In genomic region chr8:64791250-64791881, GRCm38 (mm10) we compare ENCODE assay signal across 25 mouse cellular contexts. TPM values are rescaled to one million over a fixed set of nuclear protein-coding genes. Genes with fewer than 3 reads are reported as not detected.
DNase-seq lines count a peak whose midpoint lies in the region; ATAC-seq and TF ChIP-seq lines count a peak whose summit lies in the region.
"Had no signal": no experiment of that assay in that cellular context is flagged by ENCODE, and none has a peak within 500 bp of the region (broad histone marks: within the 10 kb centered on the region; RNA-seq: fewer than 3 reads in every experiment).

No protein-coding gene starts in this region.

- WGBS in liver, adult 2 months, result 82% methylated on average over 4 of the region's 4 CpGs
- 65% methylated on average over 4 of the region's 4 CpGs for WGBS in liver, embryonic 12.5 days (ENCODE audit: insufficient replicate concordance)
- 57% methylated on average over 4 of the region's 4 CpGs for WGBS in intestine, postnatal 0 days
- 27% methylated on average over 4 of the region's 4 CpGs for WGBS in small intestine, adult 2 months

- H3K4me2 ChIP-seq in liver, embryonic 12.5 days, result no peak overlapping the region
- H3K4me2 ChIP-seq in intestine, postnatal 0 days (replicated peaks; ENCODE audit: low read depth), result no peak overlapping the region
- H3K4me2 ChIP-seq: embryonic facial prominence, embryonic 15.5 days; forebrain, embryonic 15.5 days; hindbrain, embryonic 13.5 days had no signal

- no peak overlapping the region for H3K4me3 ChIP-seq in liver, adult 2 months (ENCODE audit: insufficient read depth, low read depth, low read length)
- no peak overlapping the region for H3K4me3 ChIP-seq in liver, embryonic 12.5 days
- no peak overlapping the region for H3K4me3 ChIP-seq in intestine, postnatal 0 days (ENCODE audit: low read depth, low read length)
- no peak overlapping the region for H3K4me3 ChIP-seq in small intestine, adult 2 months (ENCODE audit: low read depth, low read length)
- H3K4me3 ChIP-seq: embryonic facial prominence, embryonic 15.5 days; erythroblast, embryonic 14.5 days; forebrain, embryonic 15.5 days; heart, embryonic 10.5 days; hindbrain, embryonic 13.5 days had no signal

- DNase-seq in adrenal gland, postnatal 10 days, result peak; percentile 23
- DNase-seq in adrenal gland, adult 2 months, result no peak
- DNase-seq in liver, adult 2 months (ENCODE audit: extremely low read depth, low read depth, low spot score), result no peak
- DNase-seq in embryo, embryonic 10.5 days (ENCODE audit: low spot score), result no peak
- DNase-seq: adrenal gland, postnatal 25 days; B cell, adult 2 months; cerebellum, adult 2 months; cerebellum, postnatal 10 days; embryo, embryonic 11 days; gastrocnemius, postnatal 36 days; heart, adult 18-20 months; heart, postnatal 10 days had no signal

- H3K9ac ChIP-seq in liver, adult 2 months (ENCODE audit: low read depth, low read length), result no peak overlapping the region
- H3K9ac ChIP-seq in liver, embryonic 12.5 days, result no peak overlapping the region
- no peak overlapping the region for H3K9ac ChIP-seq in intestine, postnatal 0 days (ENCODE audit: low read depth, low read length)
- H3K9ac ChIP-seq: embryonic facial prominence, embryonic 15.5 days; forebrain, embryonic 15.5 days; hindbrain, embryonic 13.5 days had no signal

- TF ChIP-seq CTCF in liver, adult 2 months (IDR thresholded peaks at IDR 0.05; ENCODE audit: low read depth, low read length), result no peak
- TF ChIP-seq CTCF in intestine, postnatal 0 days (IDR thresholded peaks at IDR 0.05; ENCODE audit: low read depth), result no peak
- TF ChIP-seq CTCF in small intestine, adult 2 months (IDR thresholded peaks at IDR 0.05; ENCODE audit: extremely low read depth, insufficient read length, insufficient replicate concordance, low read depth, low read length), result no peak

- no peak for TF ChIP-seq POLR2A in liver, adult 2 months (IDR thresholded peaks at IDR 0.05; ENCODE audit: extremely low read depth, insufficient read depth, low read length)
- no peak for TF ChIP-seq POLR2A in small intestine, adult 2 months (IDR thresholded peaks at IDR 0.05; ENCODE audit: low read depth, low read length)

- no peaks in the 10 kb centered on the region for H3K36me3 ChIP-seq in liver, adult 2 months (ENCODE audit: control insufficient read depth, insufficient read depth, low read length)
- H3K36me3 ChIP-seq in liver, embryonic 12.5 days, result no peaks in the 10 kb centered on the region
- H3K36me3 ChIP-seq in intestine, postnatal 0 days (ENCODE audit: control insufficient read depth, insufficient read depth), result no peaks in the 10 kb centered on the region
- H3K36me3 ChIP-seq in small intestine, adult 2 months (ENCODE audit: control insufficient read depth, insufficient read depth, low read length), result no peaks in the 10 kb centered on the region
- H3K36me3 ChIP-seq: embryonic facial prominence, embryonic 15.5 days; forebrain, embryonic 15.5 days; heart, embryonic 10.5 days; hindbrain, embryonic 13.5 days had no signal

- no peak for ATAC-seq in liver, embryonic 12.5 days
- peak; percentile 55; the same call in 1 of the 2 replicates for ATAC-seq in intestine, postnatal 0 days
- ATAC-seq in erythroid progenitor cell, adult 5-6 weeks (replicated peaks; ENCODE audit: low FRiP score, poor library complexity, severe bottlenecking), result no peak
- ATAC-seq: activated CD4-positive, CD25-positive, alpha-beta regulatory T cell, adult 4 months; CD4-positive, CD25-positive, alpha-beta regulatory T cell, adult 4 months; forebrain, embryonic 15.5 days; hindbrain, postnatal 0 days had no signal

- H3K27me3 ChIP-seq in liver, adult 2 months (ENCODE audit: control insufficient read depth, insufficient read depth, low read length), result no peaks in the 10 kb centered on the region
- no peaks in the 10 kb centered on the region for H3K27me3 ChIP-seq in liver, embryonic 12.5 days (replicated peaks)
- no peaks in the 10 kb centered on the region for H3K27me3 ChIP-seq in intestine, postnatal 0 days (replicated peaks; ENCODE audit: control insufficient read depth, insufficient read depth, low read length)
- H3K27me3 ChIP-seq in small intestine, adult 2 months (ENCODE audit: control insufficient read depth, insufficient read depth, low read length), result no peaks in the 10 kb centered on the region
- H3K27me3 ChIP-seq: embryonic facial prominence, embryonic 15.5 days; forebrain, embryonic 15.5 days; hindbrain, embryonic 13.5 days had no signal

- H3K4me1 ChIP-seq in liver, adult 2 months (ENCODE audit: control insufficient read depth, insufficient read depth, low read length), result peaks cover 12% of the 10 kb centered on the region
- peaks cover 17% of the 10 kb centered on the region for H3K4me1 ChIP-seq in liver, embryonic 12.5 days
- no peaks in the 10 kb centered on the region for H3K4me1 ChIP-seq in intestine, postnatal 0 days (replicated peaks; ENCODE audit: control insufficient read depth, insufficient read depth, low read length)
- peaks cover 21% of the 10 kb centered on the region for H3K4me1 ChIP-seq in small intestine, adult 2 months (ENCODE audit: control insufficient read depth, insufficient read depth, insufficient read length, low read length)
- H3K4me1 ChIP-seq: embryonic facial prominence, embryonic 15.5 days; forebrain, embryonic 15.5 days; heart, embryonic 10.5 days had no signal

- peaks cover 19% of the 10 kb centered on the region; the same call in 1 of the 2 replicates for H3K79me2 ChIP-seq in liver, adult 2 months (ENCODE audit: control insufficient read depth, insufficient read depth, low read length)

- no peaks in the 10 kb centered on the region for H3K9me3 ChIP-seq in liver, embryonic 12.5 days (replicated peaks)
- no peaks in the 10 kb centered on the region for H3K9me3 ChIP-seq in intestine, postnatal 0 days (ENCODE audit: control insufficient read depth)
- H3K9me3 ChIP-seq: embryonic facial prominence, embryonic 15.5 days; forebrain, embryonic 15.5 days; G1E; heart, embryonic 10.5 days; hindbrain, embryonic 13.5 days had no signal

- H3K27ac ChIP-seq in liver, adult 2 months (replicated peaks; ENCODE audit: insufficient read depth, low read depth, low read length), result peak overlapping the region; percentile 82
- H3K27ac ChIP-seq in liver, embryonic 12.5 days, result no peak overlapping the region
- no peak overlapping the region for H3K27ac ChIP-seq in intestine, postnatal 0 days (ENCODE audit: low read depth, low read length)
- H3K27ac ChIP-seq in small intestine, adult 2 months (ENCODE audit: insufficient read depth, low read depth, low read length), result peak overlapping the region; percentile 33; the same call in 1 of the 2 replicates
- H3K27ac ChIP-seq: embryonic facial prominence, embryonic 15.5 days; forebrain, embryonic 15.5 days; heart, embryonic 10.5 days; hindbrain, embryonic 13.5 days; hindbrain, postnatal 0 days had no signal

RNA-seq across cellular contexts. Expression of gene Msmo1, which starts 57.8 kb away (rescaled TPM):
- total RNA-seq in adrenal gland, postnatal 10 days (2021), result 10 to 100 TPM; 29.4 to 57.0 TPM
- total RNA-seq in adrenal gland, adult 2 months (2021), result 100 to 1,000 TPM; 213 to 344 TPM
- polyA plus RNA-seq in adrenal gland, adult 2 months (2012; rRNA removed), result 19.4 and 34.0 TPM in 2 replicates
- 262 and 352 TPM in 2 replicates for total RNA-seq in liver, adult 2 months (2014; rRNA removed)
- 84.3 and 87.0 TPM in 2 replicates for polyA plus RNA-seq in liver, adult 2 months (2012; rRNA removed)
- 122 and 135 TPM in 2 replicates for polyA plus RNA-seq in liver, embryonic 12.5 days (2016; fragmentation: Nextera tagmentation; extraction: Ambion mirVana)
- 78.7 and 87.4 TPM in 2 replicates for polyA plus RNA-seq in intestine, postnatal 0 days (2015; fragmentation: Nextera tagmentation; extraction: Ambion mirVana)
- polyA plus RNA-seq in small intestine, adult 2 months (2012; rRNA removed), result 3.3 and 6.3 TPM in 2 replicates
- total RNA-seq in erythroid progenitor cell, adult 5-6 weeks (2015; ENCODE audit: low replicate concordance), result 19.3 and 24.1 TPM in 2 replicates
- total RNA-seq in erythroid progenitor cell, adult 5-6 weeks (2017; ENCODE audit: low replicate concordance), result 7.9 and 9.0 TPM in 2 replicates

RNA-seq across cellular contexts. Expression of gene Klhl2, which starts 58.5 kb away (rescaled TPM):
- total RNA-seq in adrenal gland, postnatal 10 days (2021), result 10 to 100 TPM; 32.2 to 35.5 TPM
- 10 to 100 TPM; 72.8 to 86.4 TPM for total RNA-seq in adrenal gland, adult 2 months (2021)
- 13.4 and 13.8 TPM in 2 replicates for polyA plus RNA-seq in adrenal gland, adult 2 months (2012; rRNA removed)
- total RNA-seq in liver, adult 2 months (2014; rRNA removed), result 26.5 and 31.0 TPM in 2 replicates
- 10.1 and 11.4 TPM in 2 replicates for polyA plus RNA-seq in liver, adult 2 months (2012; rRNA removed)
- polyA plus RNA-seq in liver, embryonic 12.5 days (2016; fragmentation: Nextera tagmentation; extraction: Ambion mirVana), result 6.9 and 8.2 TPM in 2 replicates
- polyA plus RNA-seq in intestine, postnatal 0 days (2015; fragmentation: Nextera tagmentation; extraction: Ambion mirVana), result 9.9 and 10.7 TPM in 2 replicates
- 5.3 and 6.0 TPM in 2 replicates for polyA plus RNA-seq in small intestine, adult 2 months (2012; rRNA removed)
- 1.4 and 4.6 TPM in 2 replicates for total RNA-seq in erythroid progenitor cell, adult 5-6 weeks (2015; ENCODE audit: low replicate concordance)
- total RNA-seq in erythroid progenitor cell, adult 5-6 weeks (2017; ENCODE audit: low replicate concordance), result 1.2 and 2.6 TPM in 2 replicates

Comparison
In these comparisons a context has a peak if more than half of its experiments do, and no peak if none do; other contexts are left out.
1. H3K27ac ChIP-seq: peak in liver, adult 2 months (single experiment) and small intestine, adult 2 months (single experiment); none in liver, embryonic 12.5 days (single experiment) and intestine, postnatal 0 days (single experiment).